Mouse (Mus musculus): ENCODE results near the gene Mapk6. TPM values are rescaled to one million over a fixed set of nuclear protein-coding genes. Genes with fewer than 3 reads are reported as not detected.
A peak's percentile ranks its signal among the peaks of the same experiment; 100 is the strongest.

Gene Mapk6
- polyA plus RNA-seq, 1 experiment from 2014 or later, result 52.3 TPM

DNA sequence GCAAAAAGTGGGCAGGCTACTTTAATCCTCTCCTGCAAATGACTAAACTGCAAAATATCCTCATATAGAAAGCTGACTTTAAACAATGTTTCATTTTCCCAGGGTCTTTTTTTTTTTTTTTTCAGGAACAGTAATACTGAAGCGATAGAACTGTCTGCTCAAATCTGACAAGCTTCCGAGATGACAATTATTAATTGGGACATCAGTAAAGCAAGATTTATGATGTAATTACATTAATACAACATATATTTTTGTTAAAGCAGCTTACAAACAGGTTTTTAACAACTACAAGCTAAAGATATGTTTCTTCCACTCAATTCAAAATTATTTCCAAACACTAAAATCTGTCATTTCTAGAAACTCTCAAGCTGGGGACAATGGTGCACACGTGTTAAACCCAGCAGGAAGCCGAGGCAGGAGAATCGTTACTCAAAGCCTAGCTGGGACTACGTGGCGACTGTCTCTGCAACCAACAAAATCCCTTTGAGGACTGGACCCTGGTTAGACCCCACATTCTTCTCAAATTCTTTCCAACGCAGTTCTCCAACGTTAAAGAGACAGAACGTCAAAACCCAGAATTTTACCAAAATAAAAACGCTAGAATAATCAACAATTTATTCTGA, 1.5 kb downstream of the Mapk6 start:
- Histone ChIP-seq H3K4me2 (ENCODE audit: low read length) (peak overlapping the region; percentile 96), H3K9ac (ENCODE audit: low read length) (peak overlapping the region; percentile 96), H3K4me1 (ENCODE audit: control insufficient read depth in 2 of 2, insufficient read depth in 2 of 2, low read length in 2 of 2) (peaks cover 8 to 51% of the 10 kb centered on the region in 2 experiments), H3K9me3 (ENCODE audit: control insufficient read depth, low read length) (no peaks in the 10 kb centered on the region), H3K36me3 (ENCODE audit: control insufficient read depth, insufficient read depth, low read length) (no peaks in the 10 kb centered on the region), H3K27ac (replicated peaks in 1 of 2; ENCODE audit: control insufficient read depth in 1 of 2, insufficient read depth in 1 of 2, low read depth in 2 of 2, low read length in 2 of 2) (peak overlapping the region; percentile 9 to 99; a peak in 3 of 4 replicates), H3K4me3 (ENCODE audit: control insufficient read depth in 1 of 2, insufficient read depth in 1 of 2, low read depth in 1 of 2, low read length in 2 of 2) (peak overlapping the region; percentile 83 to 88), H3K27me3 (ENCODE audit: control insufficient read depth, insufficient read depth, low read length) (no peaks in the 10 kb centered on the region)
- WGBS, result 4% methylated on average over 11 of the region's 11 CpGs
- no peak for ATAC-seq (ENCODE audit: insufficient number of reproducible peaks, insufficient read depth, low FRiP score, low read depth)

DNA sequence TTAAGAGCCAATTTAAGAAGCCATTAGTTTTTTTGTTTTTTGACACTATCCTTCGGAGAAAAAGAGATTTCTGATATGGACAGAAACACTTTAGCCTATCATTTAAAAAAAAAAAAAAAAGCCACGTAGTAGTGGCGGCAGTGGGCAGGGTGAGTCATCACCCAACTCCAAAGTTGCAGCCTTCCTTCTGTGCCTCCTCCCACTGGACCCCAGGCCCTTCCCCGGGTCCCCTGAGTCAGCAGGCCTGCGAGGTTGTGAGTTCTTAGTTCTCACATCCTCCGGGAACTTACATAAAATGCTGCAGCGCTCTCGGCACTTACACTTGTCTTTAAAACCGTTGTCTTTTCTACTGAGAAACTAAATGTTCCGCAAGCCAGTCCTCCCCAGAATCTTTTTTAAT, 2.0 kb downstream of the Mapk6 start:
- WGBS, result 9% methylated on average over 10 of the region's 10 CpGs
- H3K27ac ChIP-seq (replicated peaks in 1 of 2; ENCODE audit: control insufficient read depth in 1 of 2, insufficient read depth in 1 of 2, low read depth in 2 of 2, low read length in 2 of 2), result 0 out of 4 replicates have a peak overlapping the region, but pooled peaks have one; percentile 9 to 55
- H3K36me3 ChIP-seq (ENCODE audit: control insufficient read depth, insufficient read depth, low read length), result no peaks in the 10 kb centered on the region
- no peaks in the 10 kb centered on the region for H3K27me3 ChIP-seq (ENCODE audit: control insufficient read depth, insufficient read depth, low read length)
- H3K9me3 ChIP-seq (ENCODE audit: control insufficient read depth, low read length), result no peaks in the 10 kb centered on the region
- H3K4me1 ChIP-seq (ENCODE audit: control insufficient read depth in 2 of 2, insufficient read depth in 2 of 2, low read length in 2 of 2), result peaks cover 11 to 54% of the 10 kb centered on the region in 2 experiments
- peak overlapping the region; percentile 46; the same call in 1 of the 2 replicates for H3K9ac ChIP-seq (ENCODE audit: low read length)
- peak overlapping the region; percentile 96 for H3K4me2 ChIP-seq (ENCODE audit: low read length)
- peak overlapping the region; percentile 21 to 88; a peak in 3 of 4 replicates for H3K4me3 ChIP-seq (ENCODE audit: control insufficient read depth in 1 of 2, insufficient read depth in 1 of 2, low read depth in 1 of 2, low read length in 2 of 2)
- ATAC-seq (ENCODE audit: insufficient number of reproducible peaks, insufficient read depth, low FRiP score, low read depth), result no peak

DNA sequence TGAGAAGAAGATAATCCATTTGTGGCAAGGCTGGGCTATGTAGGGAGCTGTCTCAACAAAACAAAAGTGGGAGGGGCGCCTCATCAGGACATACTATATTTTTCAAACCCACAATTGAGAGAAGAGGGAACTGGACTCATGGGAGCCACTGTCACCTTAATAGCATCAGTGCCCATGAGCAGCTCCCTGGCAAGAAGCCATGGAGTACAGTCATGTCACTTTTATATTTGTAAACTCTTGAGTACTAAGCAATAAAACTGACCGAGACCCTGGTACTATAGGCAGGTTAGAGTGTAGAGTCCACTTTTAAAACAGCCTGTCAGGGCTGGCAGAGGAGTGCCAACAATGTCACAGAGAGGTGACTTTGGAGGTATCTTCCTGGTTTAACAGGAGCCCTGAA, 3.7 kb downstream of the Mapk6 start:
- WGBS, result 61% methylated on average over 2 of the region's 2 CpGs
- Histone ChIP-seq H3K4me1 (ENCODE audit: control insufficient read depth in 2 of 2, insufficient read depth in 2 of 2, low read length in 2 of 2) (peaks cover 20 to 64% of the 10 kb centered on the region in 2 experiments), H3K27ac (replicated peaks in 1 of 2; ENCODE audit: control insufficient read depth in 1 of 2, insufficient read depth in 1 of 2, low read depth in 2 of 2, low read length in 2 of 2) (0 out of 4 replicates have a peak overlapping the region, but pooled peaks of 1 of the 2 experiments have one; percentile 3)

DNA sequence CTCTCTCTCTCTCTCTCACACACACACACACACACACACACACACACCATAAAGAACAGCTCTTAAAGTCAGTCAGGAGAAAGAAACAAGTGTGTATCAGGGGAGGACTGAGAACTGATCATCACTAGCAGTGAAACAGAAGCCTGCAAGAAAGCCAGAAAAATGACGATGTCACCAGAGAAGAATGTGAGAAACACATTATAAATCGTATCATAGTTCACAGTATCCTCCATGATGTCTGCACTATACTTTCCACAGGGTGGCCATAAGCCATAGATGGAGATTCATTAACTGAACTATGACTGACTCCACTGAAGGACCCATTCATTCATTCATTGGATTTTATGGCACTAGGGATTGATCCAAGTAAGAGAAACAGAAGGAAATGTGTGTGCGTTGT, 6.3 kb downstream of the Mapk6 start:
- 58% methylated on average over 3 of the region's 3 CpGs for WGBS
- no peak overlapping the region for H3K4me2 ChIP-seq (ENCODE audit: low read length)
- peaks cover 3% of the 10 kb centered on the region for H3K36me3 ChIP-seq (ENCODE audit: control insufficient read depth, insufficient read depth, low read length)
- H3K9me3 ChIP-seq (ENCODE audit: control insufficient read depth, low read length), result no peaks in the 10 kb centered on the region
- no peak overlapping the region for H3K9ac ChIP-seq (ENCODE audit: low read length)
- no peaks in the 10 kb centered on the region for H3K27me3 ChIP-seq (ENCODE audit: control insufficient read depth, insufficient read depth, low read length)
- no peak overlapping the region for H3K27ac ChIP-seq (replicated peaks in 1 of 2; ENCODE audit: control insufficient read depth in 1 of 2, insufficient read depth in 1 of 2, low read depth in 2 of 2, low read length in 2 of 2)
- peaks cover 23 to 65% of the 10 kb centered on the region in 2 experiments for H3K4me1 ChIP-seq (ENCODE audit: control insufficient read depth in 2 of 2, insufficient read depth in 2 of 2, low read length in 2 of 2)
- H3K4me3 ChIP-seq (ENCODE audit: control insufficient read depth in 1 of 2, insufficient read depth in 1 of 2, low read depth in 1 of 2, low read length in 2 of 2), result no peak overlapping the region
- no peak for ATAC-seq (ENCODE audit: insufficient number of reproducible peaks, insufficient read depth, low FRiP score, low read depth)

More for the DNA sequence above, 3.7 kb downstream of the Mapk6 start:
- no peaks in the 10 kb centered on the region for H3K9me3 ChIP-seq (ENCODE audit: control insufficient read depth, low read length)
- 0 out of 2 replicates have a peak overlapping the region, but pooled peaks have one; percentile 21 for H3K9ac ChIP-seq (ENCODE audit: low read length)
- no peak overlapping the region for H3K4me2 ChIP-seq (ENCODE audit: low read length)
- no peaks in the 10 kb centered on the region for H3K27me3 ChIP-seq (ENCODE audit: control insufficient read depth, insufficient read depth, low read length)
- H3K36me3 ChIP-seq (ENCODE audit: control insufficient read depth, insufficient read depth, low read length), result no peaks in the 10 kb centered on the region
- no peak for ATAC-seq (ENCODE audit: insufficient number of reproducible peaks, insufficient read depth, low FRiP score, low read depth)
- no peak overlapping the region for H3K4me3 ChIP-seq (ENCODE audit: control insufficient read depth in 1 of 2, insufficient read depth in 1 of 2, low read depth in 1 of 2, low read length in 2 of 2)

DNA sequence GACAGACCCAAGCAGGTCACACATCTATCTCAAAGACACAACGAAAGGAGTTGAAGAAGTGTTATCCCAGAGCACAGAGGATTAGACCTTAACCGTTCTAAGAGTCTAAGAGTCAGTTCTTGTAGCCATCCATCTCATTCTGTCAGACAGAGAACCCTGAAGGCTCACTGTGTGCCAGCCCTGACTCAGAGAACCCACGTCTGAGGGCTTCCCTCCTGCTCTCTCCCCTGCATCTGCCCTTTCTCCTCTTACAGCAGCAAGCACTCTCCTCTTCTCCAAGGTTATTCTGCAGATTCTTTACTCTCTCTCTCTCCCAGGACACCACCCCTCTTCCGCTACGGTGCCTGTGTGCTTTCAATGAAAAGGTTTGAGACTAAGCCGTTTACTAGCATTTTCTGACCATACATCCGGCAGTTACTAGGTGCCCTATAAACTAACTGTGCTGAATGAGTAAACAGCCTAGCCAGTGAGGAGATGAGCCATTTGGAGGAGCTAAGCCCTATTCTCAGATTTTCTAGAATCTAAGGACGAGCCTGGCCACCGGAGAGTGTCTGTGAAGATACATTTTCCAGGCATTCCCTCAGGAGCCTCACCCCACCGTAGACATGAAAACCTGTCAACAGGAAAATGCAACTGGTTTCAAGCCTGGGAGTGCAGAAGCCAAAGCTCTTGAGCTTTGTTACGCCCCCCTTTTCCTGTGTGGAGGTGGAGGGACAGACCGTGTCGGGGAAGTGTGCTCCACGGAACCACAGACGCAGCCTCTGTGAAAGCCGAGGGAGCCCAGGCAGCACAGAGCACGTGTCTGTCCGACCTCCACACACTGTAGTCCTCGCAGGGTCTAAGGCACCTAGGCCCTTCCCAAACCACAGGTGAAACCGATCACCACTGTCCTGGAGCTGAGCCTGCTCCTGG, 8.0 kb downstream of the Mapk6 start:
- no peak for ATAC-seq (ENCODE audit: insufficient number of reproducible peaks, insufficient read depth, low FRiP score, low read depth)
- Histone ChIP-seq H3K4me2 (ENCODE audit: low read length) (peak overlapping the region; percentile 47), H3K27me3 (ENCODE audit: control insufficient read depth, insufficient read depth, low read length) (no peaks in the 10 kb centered on the region), H3K9me3 (ENCODE audit: control insufficient read depth, low read length) (no peaks in the 10 kb centered on the region), H3K27ac (replicated peaks in 1 of 2; ENCODE audit: control insufficient read depth in 1 of 2, insufficient read depth in 1 of 2, low read depth in 2 of 2, low read length in 2 of 2) (peak overlapping the region in 1 of 2 experiments; percentile 25; a peak in 1 of 4 replicates), H3K36me3 (ENCODE audit: control insufficient read depth, insufficient read depth, low read length) (peaks cover 19% of the 10 kb centered on the region), H3K4me1 (ENCODE audit: control insufficient read depth in 2 of 2, insufficient read depth in 2 of 2, low read length in 2 of 2) (peaks cover 20 to 59% of the 10 kb centered on the region in 2 experiments), H3K4me3 (ENCODE audit: control insufficient read depth in 1 of 2, insufficient read depth in 1 of 2, low read depth in 1 of 2, low read length in 2 of 2) (no peak overlapping the region), H3K9ac (ENCODE audit: low read length) (peak overlapping the region; percentile 52)
- 24% methylated on average over 20 of the region's 20 CpGs for WGBS

DNA sequence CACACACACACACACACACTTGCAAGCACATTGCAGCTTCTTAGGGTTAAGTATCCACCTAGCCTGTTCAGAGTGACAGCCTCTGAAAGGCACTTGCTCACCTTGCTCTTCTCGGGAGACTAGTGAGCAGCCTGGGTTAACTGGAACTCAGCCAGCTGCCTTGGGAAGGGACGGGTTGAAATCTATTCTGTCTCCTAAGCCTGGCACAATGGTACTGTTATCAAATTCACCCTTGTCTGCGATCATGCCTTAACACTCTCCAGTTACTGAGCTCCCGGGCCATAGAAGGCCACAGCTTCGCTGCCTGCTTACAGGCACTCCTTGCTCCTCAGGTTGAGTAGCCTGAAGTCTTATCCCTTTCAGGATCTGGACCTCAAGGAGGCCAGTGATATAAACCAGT, 9.2 kb downstream of the Mapk6 start:
- ATAC-seq (ENCODE audit: insufficient number of reproducible peaks, insufficient read depth, low FRiP score, low read depth), result no peak
- peaks cover 31% of the 10 kb centered on the region for H3K36me3 ChIP-seq (ENCODE audit: control insufficient read depth, insufficient read depth, low read length)
- H3K4me3 ChIP-seq (ENCODE audit: control insufficient read depth in 1 of 2, insufficient read depth in 1 of 2, low read depth in 1 of 2, low read length in 2 of 2), result no peak overlapping the region
- H3K4me1 ChIP-seq (ENCODE audit: control insufficient read depth in 2 of 2, insufficient read depth in 2 of 2, low read length in 2 of 2), result peaks cover 18 to 48% of the 10 kb centered on the region in 2 experiments
- H3K9ac ChIP-seq (ENCODE audit: low read length), result peak overlapping the region; percentile 47; the same call in 1 of the 2 replicates
- no peaks in the 10 kb centered on the region for H3K27me3 ChIP-seq (ENCODE audit: control insufficient read depth, insufficient read depth, low read length)
- H3K4me2 ChIP-seq (ENCODE audit: low read length), result peak overlapping the region; percentile 6; the same call in 1 of the 2 replicates
- peak overlapping the region; percentile 10 to 19; a peak in 3 of 4 replicates for H3K27ac ChIP-seq (replicated peaks in 1 of 2; ENCODE audit: control insufficient read depth in 1 of 2, insufficient read depth in 1 of 2, low read depth in 2 of 2, low read length in 2 of 2)
- no peaks in the 10 kb centered on the region for H3K9me3 ChIP-seq (ENCODE audit: control insufficient read depth, low read length)
- 16% methylated on average over 5 of the region's 5 CpGs for WGBS

DNA sequence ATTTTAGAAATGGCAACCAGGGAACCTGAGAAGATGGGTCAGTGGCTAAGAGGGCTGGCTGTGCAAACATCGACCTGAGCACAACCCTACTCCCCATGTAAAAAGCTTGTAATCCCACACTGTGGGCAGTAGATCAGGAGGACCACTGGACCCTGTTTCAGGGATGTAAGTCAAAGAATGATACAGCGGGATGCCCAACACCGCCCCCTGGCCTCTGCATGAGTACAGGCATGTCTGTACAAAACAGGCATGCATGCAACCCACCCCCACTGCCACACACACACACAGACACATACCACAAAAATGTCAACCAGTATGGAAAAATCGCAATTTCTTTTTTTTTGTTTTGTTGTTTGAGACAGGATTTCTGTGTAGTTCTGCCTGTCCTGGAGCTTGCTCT, 10.7 kb downstream of the Mapk6 start:
- no peak overlapping the region for H3K4me2 ChIP-seq (ENCODE audit: low read length)
- no peak overlapping the region for H3K4me3 ChIP-seq (ENCODE audit: control insufficient read depth in 1 of 2, insufficient read depth in 1 of 2, low read depth in 1 of 2, low read length in 2 of 2)
- H3K4me1 ChIP-seq (ENCODE audit: control insufficient read depth in 2 of 2, insufficient read depth in 2 of 2, low read length in 2 of 2), result peaks cover 18 to 34% of the 10 kb centered on the region in 2 experiments
- no peak overlapping the region for H3K9ac ChIP-seq (ENCODE audit: low read length)
- H3K27ac ChIP-seq (replicated peaks in 1 of 2; ENCODE audit: control insufficient read depth in 1 of 2, insufficient read depth in 1 of 2, low read depth in 2 of 2, low read length in 2 of 2), result no peak overlapping the region
- 93% methylated on average over 4 of the region's 4 CpGs for WGBS
- H3K9me3 ChIP-seq (ENCODE audit: control insufficient read depth, low read length), result no peaks in the 10 kb centered on the region
- H3K36me3 ChIP-seq (ENCODE audit: control insufficient read depth, insufficient read depth, low read length), result peaks cover 47% of the 10 kb centered on the region
- ATAC-seq (ENCODE audit: insufficient number of reproducible peaks, insufficient read depth, low FRiP score, low read depth), result no peak
- no peaks in the 10 kb centered on the region for H3K27me3 ChIP-seq (ENCODE audit: control insufficient read depth, insufficient read depth, low read length)
